Mouse (Mus musculus): Measurements from ENCODE around the gene Fam84b. TPM values are rescaled to one million over a fixed set of nuclear protein-coding genes. Genes with fewer than 3 reads are reported as not detected.

Fam84b gene
- 12.0 TPM for polyA plus RNA-seq (2017; shearing (Covaris generic))

DNA sequence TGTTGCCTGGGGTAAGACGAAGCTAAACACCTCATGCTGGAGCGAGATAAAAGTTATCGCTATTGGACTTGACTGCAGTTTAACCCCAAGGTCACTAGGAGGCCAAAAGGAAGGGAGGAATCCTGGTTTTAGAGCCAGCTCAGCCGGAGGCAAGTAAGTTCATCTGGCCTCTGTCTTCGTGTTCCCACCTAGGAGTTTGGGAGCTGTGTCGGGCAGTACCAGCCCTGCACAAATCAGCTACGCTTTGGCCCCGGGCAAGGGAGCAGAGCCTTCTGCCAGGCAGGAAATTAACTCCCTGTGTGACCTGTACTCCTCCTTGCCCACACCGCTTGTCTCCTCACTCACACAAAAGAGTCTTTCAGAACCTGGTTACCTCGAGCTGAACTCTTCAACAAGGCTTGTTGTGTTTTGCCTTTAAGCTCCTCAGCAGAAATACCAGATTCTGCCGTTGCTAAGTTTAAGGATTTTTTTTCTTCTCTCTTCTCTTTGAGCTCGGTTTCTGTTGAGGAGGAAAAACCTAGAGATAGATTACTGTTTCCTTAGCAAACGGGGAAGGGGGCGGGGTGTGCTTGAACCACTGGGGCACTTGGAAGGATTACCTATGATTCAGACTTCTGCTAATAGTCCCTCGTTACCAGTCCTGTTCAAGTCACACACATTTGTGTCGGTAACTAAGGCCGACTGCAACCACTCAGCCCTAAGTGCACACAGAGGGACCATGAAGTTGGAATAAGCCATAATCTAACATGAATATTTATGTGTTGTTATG is at the start of gene Fam84b:
Fam84b (minus strand) TSS at position 548 of the 769 bp plus-strand sequence.

Other genes starting within 250 kb of the Fam84b start
- gene A1bg, start 69.2 kb upstream of the Fam84b start, polyA plus RNA-seq (2017; shearing (Covaris generic)) = not detected